Mouse (Mus musculus): ENCODE data around the gene Nek8.
"Not testable (repeated sequence)": the region's sequence is repeated elsewhere in the genome, so short reads cannot be mapped to it uniquely, and the experiment has no call there.

Gene Nek8

GRCm38 (mm10) chr11:78176402-78176862 is at the start of gene Nek8, which contains the start of gene Tlcd1:
Gene Nek8, minus strand, starts transcription at chr11:78176675.
Gene Tlcd1, plus strand, starts transcription at chr11:78176711.
- peak; percentile 92 to 95 for DNase-seq (ENCODE audit: low spot score in 2 of 2)

- DNase-seq (ENCODE audit: low spot score in 2 of 2), result no peak
Measured at GRCm38 (mm10) chr11:78223586-78223985, 47.1 kb upstream of the Nek8 start.

GRCm38 (mm10) chr11:78215709-78216317 is 39.3 kb upstream of the Nek8 start:
- peak; percentile 28 to 38 for DNase-seq (ENCODE audit: low spot score in 2 of 2)

GRCm38 (mm10) chr11:78213086-78213817 is 36.8 kb upstream of the Nek8 start:
- peak; percentile 75 to 79 for DNase-seq (ENCODE audit: low spot score in 2 of 2)

GRCm38 (mm10) chr11:78211513-78211912 is 35.0 kb upstream of the Nek8 start:
- DNase-seq (ENCODE audit: low spot score in 2 of 2), result no peak

GRCm38 (mm10) chr11:78210615-78211014 is 34.1 kb upstream of the Nek8 start:
- no peak for DNase-seq (ENCODE audit: low spot score in 2 of 2)

GRCm38 (mm10) chr11:78209886-78210285 is 33.4 kb upstream of the Nek8 start:
- DNase-seq (ENCODE audit: low spot score in 2 of 2), result no peak

GRCm38 (mm10) chr11:78207190-78207589 is 30.7 kb upstream of the Nek8 start:
- no peak for DNase-seq (ENCODE audit: low spot score in 2 of 2)

- DNase-seq (ENCODE audit: low spot score in 2 of 2), result no peak
Measured at GRCm38 (mm10) chr11:78205361-78206206, 29.1 kb upstream of the Nek8 start.

- no peak for DNase-seq (ENCODE audit: low spot score in 2 of 2)
Measured at GRCm38 (mm10) chr11:78204287-78204686, 27.8 kb upstream of the Nek8 start.

GRCm38 (mm10) chr11:78202372-78202771 is 25.9 kb upstream of the Nek8 start:
- no peak for DNase-seq (ENCODE audit: low spot score in 2 of 2)

GRCm38 (mm10) chr11:78195101-78195863 is 18.8 kb upstream of the Nek8 start:
- no peak for DNase-seq (ENCODE audit: low spot score in 2 of 2)

GRCm38 (mm10) chr11:78194411-78195100 is 18.1 kb upstream of the Nek8 start:
- DNase-seq (ENCODE audit: low spot score in 2 of 2), result peak; percentile 64 to 75

GRCm38 (mm10) chr11:78193113-78193512 is 16.6 kb upstream of the Nek8 start, which contains the start of gene Proca1:
Gene Proca1, plus strand, starts transcription at chr11:78193392.
- no peak for DNase-seq (ENCODE audit: low spot score in 2 of 2)

- DNase-seq (ENCODE audit: low spot score in 2 of 2), result no peak
Measured at GRCm38 (mm10) chr11:78190041-78190440, 13.6 kb upstream of the Nek8 start.

- no peak for DNase-seq (ENCODE audit: low spot score in 2 of 2)
Measured at GRCm38 (mm10) chr11:78189234-78190040, 13.0 kb upstream of the Nek8 start.

GRCm38 (mm10) chr11:78188331-78189233 is 12.1 kb upstream of the Nek8 start, which contains the start of gene Rab34:
Gene Rab34, plus strand, starts transcription at chr11:78188430.
- DNase-seq (ENCODE audit: low spot score in 2 of 2), result no peak

GRCm38 (mm10) chr11:78184702-78185101 is 8.2 kb upstream of the Nek8 start:
- not testable (repeated sequence) for DNase-seq (ENCODE audit: low spot score in 2 of 2)

All from spleen, postnatal 36 days (tissue).